Mouse (Mus musculus) brain, embryonic 14.5 days (tissue): ENCODE data around the gene Pxmp4. TPM values are rescaled to one million over a fixed set of nuclear protein-coding genes. Genes with fewer than 3 reads are reported as not detected.

ENCODE experiments used
- DNase-seq: peaks from one replicate; pipeline ENCODE4 v3.0.0-alpha.2; 2011; ENCODE audit warnings: low read depth
- CTCF ChIP-seq: fragments of 200-500 bp; IDR thresholded peaks from 2 replicates; pipeline ENCODE4 v1.5.1; 2012; ENCODE audit warnings: inconsistent platforms, mild to moderate bottlenecking, moderate library complexity, borderline replicate concordance; ENCODE audit not compliant: insufficient read depth, insufficient read length; ENCODE audit errors: extremely low read depth
- POLR2A ChIP-seq: fragments of 200-500 bp; IDR thresholded peaks from 2 replicates; pipeline ENCODE4 v1.6.1; 2012; ENCODE audit warnings: mild to moderate bottlenecking, inconsistent platforms, borderline replicate concordance; ENCODE audit not compliant: poor library complexity, insufficient read depth, insufficient read length, severe bottlenecking; ENCODE audit errors: extremely low read depth
- polyA plus RNA-seq: library from polyadenylated mRNA; depleted of rRNA; stranded (reverse); fragments of >200 nt; gene quantifications from 2 replicates; pipeline ENCODE4 v1.2.3, GENCODE M21; 2012

The Pxmp4 gene
- polyA plus RNA-seq, 1 experiment = 11.4 TPM

DNA sequence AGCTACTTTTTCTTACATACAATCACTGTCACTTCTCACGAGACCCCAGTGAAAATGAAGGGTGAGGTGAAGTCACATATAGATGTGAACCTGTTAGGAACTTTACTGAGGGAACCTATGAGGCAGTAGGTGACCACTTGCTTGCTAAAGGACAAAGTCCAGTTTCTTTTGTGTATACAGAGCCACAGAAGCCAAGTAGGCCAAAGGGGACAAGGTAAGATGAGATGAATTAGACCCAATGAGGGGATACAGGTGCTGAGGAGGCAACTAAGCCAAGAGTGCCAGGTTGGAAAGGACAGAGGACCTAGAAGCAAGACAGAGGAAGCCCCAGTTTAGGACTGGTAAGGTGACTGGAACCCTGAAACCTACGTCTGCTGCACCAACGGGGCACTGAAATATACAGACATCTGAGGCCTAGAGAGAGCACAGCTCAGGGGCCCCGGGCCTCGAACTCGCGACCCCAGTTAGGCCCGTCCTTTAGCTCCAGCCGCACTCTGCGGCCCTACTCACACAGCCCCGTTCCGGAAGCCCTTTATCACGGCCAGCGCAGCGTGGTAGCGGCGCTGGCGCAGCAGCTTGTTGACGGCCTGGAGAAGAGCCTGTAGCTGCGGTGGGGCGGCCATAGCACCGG is 386 bp downstream of the Pxmp4 start:
- TF ChIP-seq POLR2A (no peak), CTCF (no peak)
- no peak for DNase-seq

DNA sequence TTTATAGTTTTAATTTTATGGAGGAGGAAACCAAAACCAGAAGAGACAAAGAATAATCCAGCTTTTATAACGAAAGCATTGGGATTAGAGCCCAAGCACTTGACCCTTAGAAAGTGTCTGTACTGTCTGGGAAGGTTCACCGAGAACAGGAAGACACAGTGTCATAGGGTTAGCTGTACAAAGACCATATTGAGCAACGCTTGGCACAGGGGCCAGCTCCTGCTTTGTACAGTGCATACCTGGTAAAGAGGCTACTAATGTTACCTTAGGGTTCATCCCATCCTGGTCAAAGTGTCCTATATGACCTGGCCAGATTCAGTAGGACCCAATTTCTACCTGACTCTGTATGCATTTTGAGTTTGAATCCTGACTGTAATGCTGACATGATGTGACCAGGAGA is 2.2 kb downstream of the Pxmp4 start:
- DNase-seq = no peak
- TF ChIP-seq POLR2A (no peak), CTCF (no peak)

- TF ChIP-seq POLR2A = no peak
- no peak for TF ChIP-seq CTCF
- no peak for DNase-seq
Measured at GRCm38 (mm10) chr2:154600586-154600985, 2.9 kb downstream of the Pxmp4 start.

DNA sequence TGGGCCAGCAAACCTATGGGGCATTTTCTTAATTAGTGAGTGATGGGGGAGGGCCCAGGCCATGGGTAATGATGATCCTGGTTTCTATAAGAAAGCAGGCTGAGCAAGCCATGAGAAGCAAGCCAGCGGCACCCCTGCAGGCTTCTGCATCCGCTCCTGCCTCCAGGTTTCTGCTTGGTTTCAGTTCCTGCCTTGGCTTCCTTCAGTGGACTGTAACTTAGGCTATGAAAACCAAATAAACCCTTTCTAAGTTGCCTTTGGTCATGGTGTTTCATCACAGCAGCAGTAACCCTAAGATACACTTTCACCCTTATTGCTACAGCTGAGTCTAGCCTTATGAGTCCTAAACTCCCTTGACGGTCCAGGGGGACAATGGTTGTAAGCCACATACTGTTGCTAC is 6.1 kb downstream of the Pxmp4 start:
- no peak for TF ChIP-seq CTCF
- TF ChIP-seq POLR2A = no peak
- no peak for DNase-seq

GRCm38 (mm10) chr2:154595775-154596174 is 7.7 kb downstream of the Pxmp4 start:
- DNase-seq = peak; percentile 61
- TF ChIP-seq CTCF (no peak), POLR2A (no peak)

GRCm38 (mm10) chr2:154593025-154593424 is 10.5 kb downstream of the Pxmp4 start:
- no peak for DNase-seq

DNA sequence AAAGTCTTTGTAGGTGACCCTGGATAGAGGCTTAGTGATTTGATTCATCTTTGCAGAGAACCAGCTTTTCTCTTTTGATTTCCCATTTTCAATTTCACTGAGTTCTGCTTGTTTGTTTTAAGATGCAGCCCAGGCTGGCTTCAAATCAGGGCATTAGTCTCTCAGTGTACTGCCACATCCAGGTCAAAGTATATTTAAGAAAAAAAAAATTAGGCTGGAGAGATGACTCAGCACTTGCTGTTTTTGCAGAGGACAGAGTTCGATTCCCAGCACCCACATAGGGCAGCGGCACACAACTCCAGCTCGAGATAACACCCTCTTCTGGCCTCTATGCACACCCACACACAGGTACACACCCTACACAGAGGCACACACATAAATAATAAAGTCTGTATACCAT is 12.3 kb downstream of the Pxmp4 start:
- TF ChIP-seq CTCF (no peak), POLR2A (no peak)
- no peak for DNase-seq

More at GRCm38 (mm10) chr2:154593025-154593424, 10.5 kb downstream of the Pxmp4 start:
- TF ChIP-seq CTCF (peak; percentile 42; the same call in 1 of the 2 replicates), POLR2A (no peak)

DNA sequence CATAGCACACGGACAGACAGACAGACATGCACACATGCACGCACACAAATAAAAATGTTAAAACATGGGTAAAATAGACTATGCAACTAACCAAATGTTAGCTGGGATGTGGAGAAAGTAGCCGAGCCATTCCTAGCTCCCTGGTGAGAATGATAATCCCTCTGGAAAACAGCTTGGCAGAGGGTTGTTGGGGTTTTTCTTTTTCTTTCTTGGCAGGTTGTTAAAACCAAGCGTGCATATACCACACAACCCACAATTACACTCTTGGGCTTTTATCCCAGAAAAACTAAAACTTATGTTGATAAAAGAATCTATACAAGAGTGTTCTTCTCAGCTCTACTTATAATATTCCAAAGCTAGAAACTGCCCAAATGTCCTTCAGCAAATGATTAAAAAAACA is 14.5 kb downstream of the Pxmp4 start:
- TF ChIP-seq CTCF (no peak), POLR2A (no peak)
- no peak for DNase-seq

GRCm38 (mm10) chr2:154586405-154586804 is 17.1 kb downstream of the Pxmp4 start:
- TF ChIP-seq POLR2A (no peak), CTCF (peak; percentile 55; the same call in 1 of the 2 replicates)
- DNase-seq = peak; percentile 61

DNA sequence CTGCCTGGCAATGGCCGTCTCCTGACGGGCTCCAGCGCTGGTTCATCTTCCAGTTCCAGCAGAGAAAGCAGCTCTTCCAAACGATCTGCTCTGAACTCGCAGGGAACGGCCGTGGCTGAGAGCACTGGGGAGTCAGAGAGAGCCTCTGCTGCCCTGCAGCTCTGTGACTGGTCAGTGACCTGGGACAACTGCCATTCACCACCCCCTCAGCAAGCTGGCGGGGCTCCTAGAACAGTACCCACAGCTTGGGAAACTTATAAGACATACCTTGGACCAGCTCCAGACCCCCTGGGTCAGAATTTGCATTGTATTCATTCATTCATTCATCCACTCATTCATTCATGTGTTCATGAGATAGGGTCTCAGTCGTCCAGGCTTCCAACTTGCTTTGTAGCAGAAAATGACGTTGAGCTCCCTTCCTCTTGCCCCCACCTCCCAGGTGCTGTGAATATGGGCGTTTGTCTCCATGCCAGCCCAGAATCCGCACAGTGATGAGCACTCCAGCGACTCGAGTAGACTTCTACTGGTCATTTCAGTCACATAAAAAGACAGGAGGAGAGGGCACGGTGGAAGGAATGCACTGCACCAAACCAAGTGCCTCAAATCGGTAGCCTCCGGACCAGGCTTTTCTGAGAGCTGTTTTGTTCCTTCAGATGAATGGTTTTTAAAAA is 18.4 kb downstream of the Pxmp4 start:
- TF ChIP-seq CTCF = no peak
- no peak for TF ChIP-seq POLR2A
- peak; percentile 32 for DNase-seq

DNA sequence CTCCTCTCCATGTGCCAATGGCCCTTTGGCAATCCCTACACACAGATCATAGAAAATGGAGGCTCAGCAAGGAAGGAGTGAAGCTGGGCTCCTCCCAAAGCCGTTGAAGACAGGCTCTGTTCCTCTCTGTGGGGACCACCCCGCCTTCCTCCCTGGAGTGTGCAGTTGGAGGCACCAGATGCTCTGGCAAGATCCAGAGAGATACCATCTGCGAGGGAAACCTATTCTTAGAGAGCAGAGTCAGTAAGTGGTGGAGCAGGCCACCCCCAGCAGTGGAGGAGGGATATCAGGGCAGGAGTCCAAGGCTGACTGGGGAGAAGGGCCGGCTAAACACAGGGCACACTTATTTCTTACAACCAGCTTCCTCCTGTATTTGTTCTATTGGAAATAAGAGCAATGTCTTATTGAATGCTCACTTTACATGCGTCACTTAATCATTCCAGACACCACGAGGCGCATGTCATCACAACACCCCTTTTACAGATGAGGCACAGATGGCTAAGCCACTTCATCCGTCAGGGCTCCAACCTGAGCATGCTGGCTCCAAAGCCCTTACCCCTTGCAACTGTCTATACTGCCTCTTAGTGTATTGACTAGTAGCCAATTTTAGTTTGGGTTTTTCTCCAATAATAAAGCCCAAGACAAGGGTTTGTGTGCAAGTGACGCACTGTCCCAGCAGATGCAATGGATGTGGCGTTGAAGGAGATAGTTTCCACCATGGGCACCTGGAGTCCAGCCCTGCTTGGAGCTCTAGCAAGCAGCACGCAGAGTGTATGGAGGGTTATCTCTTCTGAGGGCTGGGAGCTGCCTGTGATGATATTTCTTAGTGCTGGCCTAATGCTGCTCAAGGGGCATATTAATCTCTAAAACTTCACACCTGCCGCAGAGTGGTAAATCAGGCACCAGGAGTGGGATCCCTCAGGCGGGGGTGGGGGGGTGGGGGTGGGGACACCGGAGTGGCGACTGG is 19.3 kb downstream of the Pxmp4 start:
- peak; percentile 95 for DNase-seq
- no peak for TF ChIP-seq POLR2A
- TF ChIP-seq CTCF = no peak

- TF ChIP-seq CTCF (peak; percentile 14; the same call in 1 of the 2 replicates), POLR2A (no peak)
- no peak for DNase-seq
Measured at GRCm38 (mm10) chr2:154581421-154581820, 22.1 kb downstream of the Pxmp4 start.

DNA sequence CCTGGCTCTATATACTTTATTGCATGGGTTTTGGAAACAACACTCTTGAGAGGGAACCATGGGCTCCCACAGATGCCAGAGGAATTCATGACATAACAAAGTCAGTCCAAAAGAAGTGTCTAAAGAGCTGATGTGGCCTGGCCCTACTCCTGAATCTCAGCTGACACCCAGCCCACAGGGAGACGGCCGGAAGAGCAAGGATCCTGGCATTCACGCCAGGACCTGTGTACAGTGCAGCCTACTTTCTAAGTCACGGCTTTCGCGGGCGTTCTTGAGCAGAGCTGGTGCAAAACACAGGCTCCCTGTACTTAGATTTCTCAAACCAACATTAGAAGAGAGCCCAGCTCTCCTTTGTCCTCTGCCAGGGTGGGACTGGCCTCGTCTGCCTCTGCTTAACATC is 22.9 kb downstream of the Pxmp4 start:
- DNase-seq = peak; percentile 38
- TF ChIP-seq CTCF = no peak
- TF ChIP-seq POLR2A = no peak
